Mouse (Mus musculus): ENCODE results near the gene Itprid2.
"Not testable (repeated sequence)": the region's sequence is repeated elsewhere in the genome, so short reads cannot be mapped to it uniquely, and the experiment has no call there.

Itprid2 gene

GRCm38 (mm10) chr2:79634528-79635400 lies at the start of gene Itprid2:
TSS of gene Itprid2 (plus strand) at chr2:79635352.
- Histone ChIP-seq H3K27me3 (ENCODE audit: control insufficient read depth, insufficient read depth, low read length, poor library complexity, severe bottlenecking) (no peaks in the 10 kb centered on the region), H3K36me3 (ENCODE audit: control insufficient read depth, insufficient read depth, low read length, poor library complexity, severe bottlenecking) (no peaks in the 10 kb centered on the region)
- peak; percentile 99 for DNase-seq (ENCODE audit: low read depth, low spot score)

GRCm38 (mm10) chr2:79596177-79596576 lies 39.0 kb upstream of the Itprid2 start:
- Histone ChIP-seq H3K27me3 (ENCODE audit: control insufficient read depth, insufficient read depth, low read length, poor library complexity, severe bottlenecking) (no peaks in the 10 kb centered on the region), H3K36me3 (ENCODE audit: control insufficient read depth, insufficient read depth, low read length, poor library complexity, severe bottlenecking) (no peaks in the 10 kb centered on the region)
- DNase-seq (ENCODE audit: low read depth, low spot score), result no peak

GRCm38 (mm10) chr2:79597090-79597489 lies 38.1 kb upstream of the Itprid2 start:
- DNase-seq (ENCODE audit: low read depth, low spot score), result no peak
- no peaks in the 10 kb centered on the region for H3K27me3 ChIP-seq (ENCODE audit: control insufficient read depth, insufficient read depth, low read length, poor library complexity, severe bottlenecking)
- H3K36me3 ChIP-seq (ENCODE audit: control insufficient read depth, insufficient read depth, low read length, poor library complexity, severe bottlenecking), result no peaks in the 10 kb centered on the region

GRCm38 (mm10) chr2:79601109-79601508 lies 34.0 kb upstream of the Itprid2 start:
- DNase-seq (ENCODE audit: low read depth, low spot score), result not testable (repeated sequence)

DNA sequence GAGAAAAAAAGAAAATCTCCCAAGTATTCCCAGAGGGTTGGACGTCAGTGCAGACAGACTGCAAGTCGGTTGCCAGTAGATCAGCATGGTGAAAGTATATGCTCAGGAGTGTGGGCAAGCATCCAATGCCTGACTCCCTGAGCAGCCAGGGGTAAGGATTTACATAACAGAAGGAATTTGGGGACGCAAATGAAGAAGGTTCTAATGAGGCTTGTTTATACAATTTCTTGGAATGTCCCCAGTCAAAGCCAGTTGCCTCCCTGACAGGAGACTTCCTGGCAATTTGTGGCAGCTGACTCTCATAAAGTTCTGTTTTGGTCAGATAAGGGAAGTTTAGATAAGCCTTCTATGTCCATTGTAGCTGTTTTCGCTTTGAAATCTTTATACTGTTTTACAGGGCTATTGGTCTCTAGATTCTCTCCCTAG lies 33.4 kb upstream of the Itprid2 start:
- DNase-seq (ENCODE audit: low read depth, low spot score), result no peak
- Histone ChIP-seq H3K27me3 (ENCODE audit: control insufficient read depth, insufficient read depth, low read length, poor library complexity, severe bottlenecking) (no peaks in the 10 kb centered on the region), H3K36me3 (ENCODE audit: control insufficient read depth, insufficient read depth, low read length, poor library complexity, severe bottlenecking) (no peaks in the 10 kb centered on the region)

More at GRCm38 (mm10) chr2:79601109-79601508, 34.0 kb upstream of the Itprid2 start:
- not testable (repeated sequence) for H3K27me3 ChIP-seq (ENCODE audit: control insufficient read depth, insufficient read depth, low read length, poor library complexity, severe bottlenecking); H3K36me3 ChIP-seq (ENCODE audit: control insufficient read depth, insufficient read depth, low read length, poor library complexity, severe bottlenecking)

DNA sequence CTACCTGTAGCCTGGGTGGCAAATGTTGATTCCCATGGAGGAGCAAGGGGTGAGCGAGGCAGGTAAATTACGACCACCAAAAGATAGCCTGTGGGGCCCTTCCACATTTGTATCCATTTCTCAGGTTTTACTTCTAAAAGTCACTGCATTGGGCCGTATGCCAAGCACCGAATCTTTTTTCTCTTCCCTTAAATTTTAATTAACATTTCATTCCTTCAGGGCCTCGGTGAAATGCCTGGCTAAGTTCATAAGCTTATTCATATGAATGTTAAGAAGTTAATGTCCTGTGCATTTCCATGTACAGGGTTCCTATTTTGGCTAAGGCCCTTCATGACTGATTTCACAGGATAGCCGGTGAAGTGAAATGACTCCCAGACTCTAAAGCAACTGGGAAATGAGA lies 32.8 kb upstream of the Itprid2 start:
- DNase-seq (ENCODE audit: low read depth, low spot score), result no peak
- Histone ChIP-seq H3K36me3 (ENCODE audit: control insufficient read depth, insufficient read depth, low read length, poor library complexity, severe bottlenecking) (no peaks in the 10 kb centered on the region), H3K27me3 (ENCODE audit: control insufficient read depth, insufficient read depth, low read length, poor library complexity, severe bottlenecking) (no peaks in the 10 kb centered on the region)

GRCm38 (mm10) chr2:79603363-79603762 lies 31.8 kb upstream of the Itprid2 start:
- no peak for DNase-seq (ENCODE audit: low read depth, low spot score)
- Histone ChIP-seq H3K36me3 (ENCODE audit: control insufficient read depth, insufficient read depth, low read length, poor library complexity, severe bottlenecking) (no peaks in the 10 kb centered on the region), H3K27me3 (ENCODE audit: control insufficient read depth, insufficient read depth, low read length, poor library complexity, severe bottlenecking) (no peaks in the 10 kb centered on the region)

DNA sequence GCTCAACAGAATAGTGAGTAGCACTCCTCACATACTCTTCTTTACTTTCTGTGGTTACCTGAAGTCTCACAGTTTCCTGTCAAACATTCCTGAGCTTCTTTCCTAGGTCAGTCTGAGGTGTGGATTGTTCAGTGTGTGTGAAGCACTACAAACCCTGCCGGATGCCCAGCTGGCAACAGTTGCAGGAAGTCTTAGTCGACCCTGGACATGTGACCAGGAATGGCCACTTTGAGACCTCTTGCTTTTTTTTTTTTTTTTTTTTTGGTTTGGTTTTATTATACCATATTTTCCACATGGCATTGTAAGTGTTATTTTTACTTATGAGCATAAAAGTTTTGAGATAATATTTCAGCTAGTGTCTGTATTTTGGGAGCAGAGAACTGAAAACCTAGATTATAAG lies 29.1 kb upstream of the Itprid2 start:
- no peak for DNase-seq (ENCODE audit: low read depth, low spot score)
- Histone ChIP-seq H3K36me3 (ENCODE audit: control insufficient read depth, insufficient read depth, low read length, poor library complexity, severe bottlenecking) (no peaks in the 10 kb centered on the region), H3K27me3 (ENCODE audit: control insufficient read depth, insufficient read depth, low read length, poor library complexity, severe bottlenecking) (no peaks in the 10 kb centered on the region)

DNA sequence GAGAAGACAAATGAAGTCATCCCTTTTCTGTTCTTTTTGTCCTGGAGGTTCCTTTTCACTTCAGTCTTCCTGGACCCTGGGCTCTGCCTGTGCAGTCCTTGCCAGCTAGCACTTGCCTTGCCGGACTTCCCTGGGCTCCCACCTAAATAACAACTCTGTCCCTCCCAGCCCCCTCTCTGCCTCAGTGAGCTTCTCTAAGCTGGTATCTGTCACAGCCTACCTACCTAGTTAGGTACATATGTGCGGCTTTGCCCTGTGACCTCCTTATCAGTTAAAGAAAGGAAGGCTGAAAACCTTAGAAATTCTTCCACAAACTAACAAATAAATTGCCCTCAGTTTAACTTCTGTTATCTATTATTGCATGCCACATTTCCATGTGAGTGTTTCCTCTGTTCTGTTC lies 28.0 kb upstream of the Itprid2 start:
- Histone ChIP-seq H3K36me3 (ENCODE audit: control insufficient read depth, insufficient read depth, low read length, poor library complexity, severe bottlenecking) (no peaks in the 10 kb centered on the region), H3K27me3 (ENCODE audit: control insufficient read depth, insufficient read depth, low read length, poor library complexity, severe bottlenecking) (no peaks in the 10 kb centered on the region)
- DNase-seq (ENCODE audit: low read depth, low spot score), result no peak

DNA sequence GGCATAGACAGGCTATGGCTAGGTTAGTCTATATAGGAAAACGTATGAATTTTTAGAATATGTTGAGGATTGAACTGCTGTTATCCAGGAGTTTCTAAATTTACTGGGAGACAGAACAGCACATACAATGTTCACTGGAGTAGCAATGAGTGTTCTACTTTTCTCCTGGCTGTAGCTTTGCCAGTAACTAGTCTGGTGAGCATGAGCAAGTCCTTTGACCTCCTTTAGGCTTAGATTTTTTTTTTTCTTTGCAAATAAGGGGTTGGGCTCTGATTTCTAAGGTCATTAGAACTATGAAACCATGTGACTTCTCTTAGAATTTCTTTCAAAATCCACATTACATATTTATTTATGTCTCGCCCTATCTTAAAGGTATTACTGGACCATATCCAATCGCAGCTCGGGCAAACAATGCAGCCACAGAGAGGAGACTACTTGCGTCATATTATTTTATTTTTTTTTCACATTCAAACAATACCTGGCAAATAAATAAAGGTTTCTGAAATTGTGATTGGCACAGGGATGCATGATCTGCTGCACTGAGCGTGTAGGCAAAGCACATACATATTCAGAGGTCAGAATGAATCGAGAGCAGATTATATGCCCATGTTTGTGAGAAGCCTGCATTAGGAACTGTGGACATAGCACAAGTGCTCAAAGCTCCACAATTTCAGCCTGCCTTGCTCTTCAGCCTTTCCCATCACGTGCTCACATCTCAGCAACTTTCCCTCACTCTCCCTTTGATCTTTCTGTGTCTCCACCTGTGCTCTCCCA lies 26.7 kb upstream of the Itprid2 start:
- DNase-seq (ENCODE audit: low read depth, low spot score), result no peak
- Histone ChIP-seq H3K27me3 (ENCODE audit: control insufficient read depth, insufficient read depth, low read length, poor library complexity, severe bottlenecking) (no peaks in the 10 kb centered on the region), H3K36me3 (ENCODE audit: control insufficient read depth, insufficient read depth, low read length, poor library complexity, severe bottlenecking) (no peaks in the 10 kb centered on the region)

DNA sequence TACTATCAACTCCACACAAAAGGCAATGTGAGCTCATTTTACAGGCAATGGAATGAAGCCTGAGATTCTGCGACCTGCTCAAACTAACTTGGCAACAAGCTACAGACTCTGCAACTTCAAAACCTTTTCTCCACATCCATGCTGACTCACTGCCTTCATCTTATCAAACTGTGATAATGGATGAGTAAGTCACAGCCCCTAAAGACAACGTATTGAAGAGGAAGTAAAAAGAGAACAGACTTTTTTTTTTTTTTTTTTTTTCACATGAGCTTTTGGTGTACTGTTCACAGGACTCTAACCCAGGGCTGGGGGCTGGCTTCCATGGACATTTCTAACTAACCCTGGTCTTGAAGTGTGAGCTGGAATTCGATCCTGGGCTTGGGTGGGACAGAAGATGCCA lies 24.3 kb upstream of the Itprid2 start:
- Histone ChIP-seq H3K36me3 (ENCODE audit: control insufficient read depth, insufficient read depth, low read length, poor library complexity, severe bottlenecking) (no peaks in the 10 kb centered on the region), H3K27me3 (ENCODE audit: control insufficient read depth, insufficient read depth, low read length, poor library complexity, severe bottlenecking) (no peaks in the 10 kb centered on the region)
- DNase-seq (ENCODE audit: low read depth, low spot score), result no peak

- no peaks in the 10 kb centered on the region for H3K36me3 ChIP-seq (ENCODE audit: control insufficient read depth, insufficient read depth, low read length, poor library complexity, severe bottlenecking)
- DNase-seq (ENCODE audit: low read depth, low spot score), result no peak
- H3K27me3 ChIP-seq (ENCODE audit: control insufficient read depth, insufficient read depth, low read length, poor library complexity, severe bottlenecking), result no peaks in the 10 kb centered on the region
Observed at GRCm38 (mm10) chr2:79618145-79618544, 17.0 kb upstream of the Itprid2 start.

DNA sequence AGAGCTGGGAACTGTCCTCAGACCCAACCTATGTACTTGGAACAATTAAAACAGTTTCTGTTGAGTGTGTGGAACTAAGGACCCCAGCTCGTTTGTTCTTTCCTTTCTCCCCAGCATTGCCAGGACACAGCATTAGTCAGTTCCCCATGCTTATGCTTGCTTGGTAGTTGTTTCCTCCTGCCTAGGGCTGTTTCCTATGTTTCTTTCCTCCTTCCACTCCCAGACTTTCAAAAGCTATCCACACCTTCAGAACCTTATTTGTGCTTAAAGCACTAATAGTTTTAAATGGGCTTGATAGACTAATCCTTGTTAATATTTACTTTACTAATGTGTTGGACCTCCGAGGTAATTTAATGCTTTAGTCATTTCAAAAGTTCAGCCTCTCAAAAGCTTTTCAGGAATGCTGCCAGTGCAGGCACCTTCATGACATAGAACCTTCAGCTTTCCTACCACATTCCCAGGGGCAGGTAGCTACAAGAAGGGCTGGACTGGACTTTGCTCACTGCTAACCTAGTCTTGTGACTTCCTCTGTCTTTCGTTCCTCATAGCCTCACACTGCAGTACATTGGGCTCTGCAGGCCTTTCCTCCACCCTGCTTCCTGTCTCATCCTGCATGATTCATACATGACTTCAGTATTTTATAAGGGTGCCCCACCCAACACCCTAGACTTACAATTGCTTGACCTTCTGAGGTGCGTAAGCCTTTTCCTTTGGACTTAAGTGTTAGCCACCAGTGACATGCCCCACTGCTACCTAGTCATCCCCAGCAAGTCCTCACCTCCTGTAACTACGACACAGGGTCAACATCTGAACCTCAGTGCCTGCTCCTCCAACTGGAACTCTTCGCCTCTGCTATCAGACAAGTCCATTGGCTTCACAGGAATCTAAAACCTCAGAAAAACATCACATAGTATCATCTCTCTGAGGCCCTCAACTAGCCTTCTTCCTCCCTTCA lies 16.3 kb upstream of the Itprid2 start:
- no peak for DNase-seq (ENCODE audit: low read depth, low spot score)
- H3K27me3 ChIP-seq (ENCODE audit: control insufficient read depth, insufficient read depth, low read length, poor library complexity, severe bottlenecking), result no peaks in the 10 kb centered on the region
- no peaks in the 10 kb centered on the region for H3K36me3 ChIP-seq (ENCODE audit: control insufficient read depth, insufficient read depth, low read length, poor library complexity, severe bottlenecking)

GRCm38 (mm10) chr2:79623256-79623655 lies 11.9 kb upstream of the Itprid2 start:
- DNase-seq (ENCODE audit: low read depth, low spot score), result no peak
- Histone ChIP-seq H3K36me3 (ENCODE audit: control insufficient read depth, insufficient read depth, low read length, poor library complexity, severe bottlenecking) (no peaks in the 10 kb centered on the region), H3K27me3 (ENCODE audit: control insufficient read depth, insufficient read depth, low read length, poor library complexity, severe bottlenecking) (no peaks in the 10 kb centered on the region)

Measured in splenic B cell, adult 2 months (primary cell).